Mouse (Mus musculus) stomach, embryonic 16.5 days (tissue): ENCODE measurements around the gene Svop. TPM values are rescaled to one million over a fixed set of nuclear protein-coding genes. Genes with fewer than 3 reads are reported as not detected.

Experiments used
- ATAC-seq: fragments of 200-750 bp; cut with Nextera tagmentation; 2 replicates; pipeline ENCODE4 v1.8.0; 2017; ENCODE audit warnings: moderate number of reproducible peaks, moderate TSS enrichment; ENCODE audit not compliant: insufficient read depth, low FRiP score
- H3K27ac ChIP-seq: fragments of 300-500 bp; sonication (generic); 2 replicates; pipeline ENCODE4 v1.5.1; 2014; ENCODE audit warnings: low read length
- H3K27me3 ChIP-seq: fragments of 300-500 bp; sonication (generic); 2 replicates; pipeline ENCODE4 v1.6.1; 2014; ENCODE audit warnings: low read length, control low read depth, mixed read lengths; ENCODE audit not compliant: control insufficient read depth, insufficient read depth
- H3K36me3 ChIP-seq: fragments of 300-500 bp; sonication (generic); 2 replicates; pipeline ENCODE4 v1.6.1; 2014; ENCODE audit warnings: low read length; ENCODE audit not compliant: control insufficient read depth, insufficient read depth
- H3K4me1 ChIP-seq: fragments of 300-500 bp; sonication (generic); 2 replicates; pipeline ENCODE4 v1.6.1; 2014; ENCODE audit warnings: low read length, control low read depth, mixed read lengths; ENCODE audit not compliant: control insufficient read depth, insufficient read depth
- H3K4me2 ChIP-seq: fragments of 300-500 bp; sonication (generic); 2 replicates; pipeline ENCODE4 v1.6.1; 2014; ENCODE audit warnings: low read depth, low read length, mixed read lengths
- H3K4me3 ChIP-seq: fragments of 300-500 bp; sonication (generic); replicated peaks from 2 replicates; pipeline ENCODE4 v1.5.1; 2014; ENCODE audit warnings: mild to moderate bottlenecking, low read length
- H3K9ac ChIP-seq: fragments of 300-500 bp; sonication (generic); 2 replicates; pipeline ENCODE4 v1.6.1; 2014; ENCODE audit warnings: low read length
- H3K9me3 ChIP-seq: fragments of 300-500 bp; sonication (generic); replicated peaks from 2 replicates; pipeline ENCODE4 v1.6.1; 2016; ENCODE audit warnings: low read length, control low read depth; ENCODE audit not compliant: control insufficient read depth
- WGBS: fragments of 180-500 bp; shearing (Covaris S2); extraction: QIAGEN DNeasy Blood & Tissue Kit; methylation state at CpG from one replicate; pipeline ENCODE4 v1.1.7; 2014; 5-methylcytosine and 5-hydroxymethylcytosine counted together
- polyA plus RNA-seq: library from polyadenylated mRNA; unstranded; fragments of >200 nt; fragmentation: Nextera tagmentation; extraction: Ambion mirVana; gene quantifications from 2 replicates; pipeline ENCODE4 v1.2.1, GENCODE M21; 2015

Gene Svop
- 1.8 and 2.0 TPM in 2 replicates for polyA plus RNA-seq

- Histone ChIP-seq H3K27me3 (no peaks in the 10 kb centered on the region), H3K36me3 (no peaks in the 10 kb centered on the region), H3K4me1 (no peaks in the 10 kb centered on the region), H3K4me3 (peak within 1 kb of the TSS; percentile 25), H3K9ac (no peak within 1 kb of the TSS), H3K27ac (no peak within 1 kb of the TSS), H3K4me2 (peak within 1 kb of the TSS; percentile 45), H3K9me3 (no peaks in the 10 kb centered on the region)
- ATAC-seq = no peak
- 2% methylated on average over 40 of the region's 40 CpGs for WGBS
These were observed at the start of gene Svop for GRCm38 (mm10) chr5:114091057-114091807. Gene Svop (minus strand): TSS chr5:114091570.

DNA sequence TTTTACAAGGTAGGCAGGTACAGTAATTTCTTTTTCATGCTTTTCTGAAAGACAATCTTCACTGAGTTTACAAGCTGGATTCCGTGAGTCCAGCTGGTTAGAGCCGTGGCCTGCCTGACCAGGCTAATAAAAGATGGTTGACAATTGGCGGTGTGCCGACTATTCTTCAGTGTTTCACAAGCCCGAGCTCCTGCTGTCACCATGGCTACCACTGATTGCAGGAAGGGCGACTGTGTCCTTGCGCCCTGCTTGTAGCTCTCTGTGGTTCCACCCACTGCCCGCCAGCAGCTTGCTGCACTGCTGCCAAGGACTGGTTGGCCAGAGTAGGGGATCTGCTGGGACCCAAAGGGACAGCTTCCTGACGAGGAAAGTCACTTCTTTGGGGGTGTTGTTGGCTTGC, 47.8 kb upstream of the Svop start:
- Histone ChIP-seq H3K4me3 (no peak overlapping the region), H3K9ac (no peak overlapping the region), H3K27me3 (no peaks in the 10 kb centered on the region), H3K4me1 (peaks cover 19% of the 10 kb centered on the region), H3K36me3 (no peaks in the 10 kb centered on the region), H3K9me3 (no peaks in the 10 kb centered on the region), H3K27ac (peak overlapping the region; percentile 84), H3K4me2 (no peak overlapping the region)
- WGBS = 44% methylated on average over 9 of the region's 9 CpGs
- peak; percentile 75; the same call in 1 of the 2 replicates for ATAC-seq

DNA sequence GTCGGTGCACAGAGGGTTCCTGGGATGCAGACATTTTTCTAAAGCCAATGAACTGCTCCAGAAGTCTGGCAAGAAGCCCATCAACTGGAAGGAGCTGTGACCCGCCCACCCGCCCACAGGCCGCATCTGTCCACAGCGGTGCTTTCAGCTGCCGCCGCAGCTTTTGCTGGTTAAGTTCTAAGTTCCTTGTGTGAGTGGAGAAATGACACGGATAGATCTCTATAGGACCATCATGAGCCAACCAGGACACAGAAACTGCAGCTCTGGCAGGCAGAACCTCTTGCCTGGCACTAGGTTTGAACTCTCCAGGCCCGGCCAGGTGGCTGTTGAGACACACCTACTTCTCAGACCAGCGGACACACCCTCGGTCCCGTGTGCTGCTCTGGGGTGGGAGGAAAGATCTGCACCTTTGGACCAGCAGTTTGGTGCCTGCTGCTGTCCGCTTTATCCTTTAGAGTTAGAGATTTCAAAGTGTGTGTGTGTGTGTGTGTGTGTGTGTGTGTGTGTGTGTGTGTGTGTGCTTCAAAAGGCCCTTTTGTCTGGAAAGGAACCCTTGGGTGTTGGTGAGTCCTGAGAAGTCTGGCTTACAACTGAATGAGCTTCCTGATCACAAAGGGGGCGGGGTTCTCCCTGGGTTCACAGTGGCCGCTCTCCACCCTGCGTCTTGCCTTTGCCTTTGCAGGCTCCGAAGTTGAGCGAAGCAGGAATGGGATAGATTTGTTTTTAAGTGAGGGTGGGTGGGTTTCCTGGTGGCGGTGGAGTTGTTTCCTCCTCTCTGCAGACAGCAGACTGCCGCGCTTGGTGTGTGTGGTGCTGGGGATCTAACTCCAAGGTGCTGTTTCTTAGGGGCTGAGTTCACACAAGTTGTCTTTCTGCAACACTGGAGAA, 47.2 kb upstream of the Svop start:
- Histone ChIP-seq H3K36me3 (no peaks in the 10 kb centered on the region), H3K9me3 (no peaks in the 10 kb centered on the region), H3K9ac (peak overlapping the region; percentile 33), H3K4me2 (peak overlapping the region; percentile 25; the same call in 1 of the 2 replicates), H3K4me1 (peaks cover 25% of the 10 kb centered on the region), H3K27ac (peak overlapping the region; percentile 84), H3K27me3 (no peaks in the 10 kb centered on the region), H3K4me3 (no peak overlapping the region)
- peak; percentile 66 for ATAC-seq
- WGBS = 58% methylated on average over 21 of the region's 21 CpGs

- Histone ChIP-seq H3K4me3 (no peak overlapping the region), H3K9ac (peak overlapping the region; percentile 29; the same call in 1 of the 2 replicates), H3K9me3 (no peaks in the 10 kb centered on the region), H3K4me1 (peaks cover 33% of the 10 kb centered on the region), H3K4me2 (no peak overlapping the region), H3K27ac (peak overlapping the region; percentile 84), H3K36me3 (no peaks in the 10 kb centered on the region), H3K27me3 (no peaks in the 10 kb centered on the region)
- WGBS = 74% methylated on average over 15 of the region's 15 CpGs
- peak; percentile 15; the same call in 1 of the 2 replicates for ATAC-seq
These were observed 46.3 kb upstream of the Svop start for GRCm38 (mm10) chr5:114137481-114138276.

DNA sequence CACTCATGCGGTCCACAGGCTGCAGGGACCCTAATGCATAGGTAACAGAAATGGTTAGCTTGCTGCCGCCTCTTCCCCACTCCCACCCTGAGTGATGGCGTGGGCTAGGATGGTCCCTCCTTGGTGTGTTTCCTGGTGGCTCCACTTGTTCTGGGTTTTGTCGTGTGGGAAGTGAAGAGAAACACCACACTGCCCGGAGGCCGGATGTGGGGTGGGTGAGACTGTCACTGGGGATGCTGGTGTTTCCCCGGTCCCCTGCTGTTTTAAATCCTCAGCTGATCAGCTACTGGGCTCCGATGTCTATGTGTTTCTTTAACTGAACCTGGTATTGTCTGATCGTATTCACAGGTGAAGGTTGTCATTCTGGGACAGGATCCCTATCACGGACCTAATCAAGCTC, 44.1 kb upstream of the Svop start:
- Histone ChIP-seq H3K4me3 (no peak overlapping the region), H3K4me1 (peaks cover 40% of the 10 kb centered on the region), H3K9me3 (no peaks in the 10 kb centered on the region), H3K27me3 (no peaks in the 10 kb centered on the region), H3K9ac (no peak overlapping the region), H3K36me3 (no peaks in the 10 kb centered on the region), H3K27ac (no peak overlapping the region), H3K4me2 (no peak overlapping the region)
- no peak for ATAC-seq
- 85% methylated on average over 10 of the region's 10 CpGs for WGBS

- no peak overlapping the region for H3K9ac ChIP-seq
- H3K4me1 ChIP-seq = peaks cover 41% of the 10 kb centered on the region
- no peaks in the 10 kb centered on the region for H3K9me3 ChIP-seq
- 44% methylated on average over 6 of the region's 6 CpGs for WGBS
- no peaks in the 10 kb centered on the region for H3K36me3 ChIP-seq
- no peaks in the 10 kb centered on the region for H3K27me3 ChIP-seq
- no peak overlapping the region for H3K27ac ChIP-seq
- ATAC-seq = no peak
- H3K4me3 ChIP-seq = no peak overlapping the region
- H3K4me2 ChIP-seq = no peak overlapping the region
These were observed 42.7 kb upstream of the Svop start for GRCm38 (mm10) chr5:114134091-114134534.

DNA sequence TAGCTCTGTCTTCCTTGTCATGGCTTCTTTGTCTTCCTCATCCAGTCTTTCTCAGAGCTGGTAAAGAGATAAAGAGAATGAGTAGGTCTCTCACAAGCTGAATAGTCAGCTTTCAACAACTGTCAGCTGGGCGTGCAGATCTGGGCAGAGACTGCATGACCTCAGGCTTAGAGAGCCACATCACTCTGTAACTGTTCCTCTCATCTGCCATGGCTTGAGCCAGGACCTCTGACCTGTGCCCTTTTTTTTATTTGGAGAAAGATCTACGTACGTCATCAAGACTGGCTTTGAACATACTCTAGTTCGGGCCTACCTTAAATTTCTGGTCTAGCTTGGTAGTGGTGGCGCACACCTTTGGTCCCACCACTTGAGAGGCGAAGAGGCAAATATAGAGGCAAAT, 41.5 kb upstream of the Svop start:
- no peaks in the 10 kb centered on the region for H3K9me3 ChIP-seq
- H3K4me1 ChIP-seq = peaks cover 34% of the 10 kb centered on the region
- 88% methylated on average over 6 of the region's 6 CpGs for WGBS
- H3K9ac ChIP-seq = no peak overlapping the region
- H3K4me3 ChIP-seq = no peak overlapping the region
- no peaks in the 10 kb centered on the region for H3K27me3 ChIP-seq
- no peak for ATAC-seq
- no peaks in the 10 kb centered on the region for H3K36me3 ChIP-seq
- no peak overlapping the region for H3K27ac ChIP-seq
- no peak overlapping the region for H3K4me2 ChIP-seq

DNA sequence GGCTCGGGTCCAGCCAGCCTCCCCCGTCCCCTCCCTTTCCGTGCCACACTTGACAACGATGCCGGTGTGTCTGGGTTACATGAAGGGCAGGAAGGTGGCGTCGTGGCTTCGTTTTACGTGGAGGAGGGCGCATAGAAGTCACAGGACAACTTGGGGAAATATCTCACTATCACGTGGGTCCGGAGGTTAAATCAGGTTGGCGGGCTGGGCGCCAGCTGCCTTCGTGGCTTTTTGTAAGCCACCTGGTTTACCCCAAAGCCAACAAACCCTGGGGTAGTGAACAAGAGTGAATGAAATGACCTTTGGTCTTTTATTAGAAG, 40.1 kb upstream of the Svop start:
- Histone ChIP-seq H3K27ac (peak overlapping the region; percentile 70), H3K4me3 (peak overlapping the region; percentile 63), H3K4me1 (peaks cover 35% of the 10 kb centered on the region), H3K27me3 (no peaks in the 10 kb centered on the region), H3K9ac (peak overlapping the region; percentile 69), H3K4me2 (peak overlapping the region; percentile 91), H3K9me3 (no peaks in the 10 kb centered on the region), H3K36me3 (no peaks in the 10 kb centered on the region)
- no peak for ATAC-seq
- WGBS = under 1% methylated on average over 15 of the region's 15 CpGs
